Mouse (Mus musculus): ENCODE results near the gene E030018B13Rik.

Gene E030018B13Rik

DNA sequence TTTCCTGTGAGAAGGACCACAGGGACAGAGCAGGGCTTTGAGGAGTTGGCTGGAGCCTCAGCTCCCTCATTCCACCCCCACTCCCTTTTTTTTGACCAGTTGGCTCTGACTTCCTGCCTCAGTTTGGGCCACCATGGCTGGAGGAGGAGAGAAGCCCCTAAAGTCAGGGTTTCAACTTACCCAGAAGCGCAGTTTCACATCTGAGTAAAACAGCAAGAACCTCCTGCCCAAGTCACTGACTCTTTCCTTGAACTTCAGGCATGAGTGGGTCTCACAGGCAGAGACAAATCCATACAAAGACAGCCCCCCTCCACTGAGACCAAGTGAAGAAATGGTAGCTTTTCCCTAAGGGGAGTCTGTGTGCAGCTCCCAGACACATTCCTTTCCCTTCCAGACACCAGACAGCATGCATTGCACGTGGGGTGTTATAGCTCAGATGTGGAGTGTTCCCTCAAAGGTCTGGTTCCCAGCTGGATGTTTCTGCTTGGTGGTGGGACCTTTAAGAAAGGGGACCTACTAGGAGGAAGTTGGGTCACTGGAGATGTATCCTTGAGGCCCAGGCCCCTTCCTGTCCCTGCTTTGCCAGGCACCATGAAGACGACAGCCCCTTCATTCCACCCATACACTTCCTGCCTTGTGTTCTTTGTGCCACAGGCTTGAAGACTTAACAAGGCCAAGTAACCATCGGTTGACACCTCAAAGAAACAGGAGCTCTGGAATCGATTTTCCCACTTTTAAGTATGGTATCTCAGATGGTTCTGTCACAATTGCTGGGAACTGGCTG lies 49.2 kb downstream of the E030018B13Rik start:
- DNase-seq (ENCODE audit: low spot score) = no peak

- no peak for DNase-seq (ENCODE audit: low spot score)
These were observed 53.3 kb downstream of the E030018B13Rik start for GRCm38 (mm10) chr7:63969941-63970340.
